Mouse (Mus musculus) liver, embryonic 14.5 days (tissue): ENCODE measurements around the gene Samhd1.

ENCODE experiments used
- CTCF ChIP-seq: IDR thresholded peaks from 2 replicates; pipeline ENCODE4 v1.5.1; 2016; ENCODE audit warnings: antibody characterized with exemption, low read depth, control low read depth
- EP300 ChIP-seq: IDR thresholded peaks from 2 replicates; pipeline ENCODE4 v1.6.1; 2016; ENCODE audit warnings: antibody characterized with exemption, low read depth

- TF ChIP-seq CTCF (no peak), EP300 (no peak)
Measured at GRCm38 (mm10) chr2:157153235-157153634, 18.2 kb upstream of the Samhd1 start.
